Mouse (Mus musculus) liver, embryonic 16.5 days (tissue): Measurements from ENCODE around the gene Slc25a11. TPM values are rescaled to one million over a fixed set of nuclear protein-coding genes. Genes with fewer than 3 reads are reported as not detected.

ENCODE experiments used
- ATAC-seq: fragments of 200-750 bp; cut with Nextera tagmentation; 2 replicates; pipeline ENCODE4 v1.8.0; 2017; ENCODE audit warnings: low read depth, mild to moderate bottlenecking, moderate number of reproducible peaks, moderate library complexity
- H3K27ac ChIP-seq: fragments of 300-500 bp; sonication (generic); 2 replicates; pipeline ENCODE4 v1.5.1; 2014; ENCODE audit warnings: mild to moderate bottlenecking, low read length
- H3K27me3 ChIP-seq: fragments of 300-500 bp; sonication (generic); 2 replicates; pipeline ENCODE4 v1.6.1; 2014; ENCODE audit warnings: low read depth, low read length, mixed read lengths; ENCODE audit not compliant: control insufficient read depth, insufficient read depth
- H3K36me3 ChIP-seq: fragments of 300-500 bp; sonication (generic); 2 replicates; pipeline ENCODE4 v1.6.1; 2014; ENCODE audit warnings: mild to moderate bottlenecking; ENCODE audit not compliant: control insufficient read depth, insufficient read depth
- H3K4me1 ChIP-seq: fragments of 300-500 bp; sonication (generic); 2 replicates; pipeline ENCODE4 v1.6.1; 2014; ENCODE audit warnings: low read depth, low read length, mixed read lengths; ENCODE audit not compliant: control insufficient read depth
- H3K4me2 ChIP-seq: fragments of 300-500 bp; sonication (generic); 2 replicates; pipeline ENCODE4 v1.6.1; 2014; ENCODE audit warnings: low read depth, low read length, mixed read lengths
- H3K4me3 ChIP-seq: fragments of 300-500 bp; sonication (generic); 2 replicates; pipeline ENCODE4 v1.5.1; 2014; ENCODE audit warnings: low read depth, mild to moderate bottlenecking, low read length
- H3K9ac ChIP-seq: fragments of 300-500 bp; sonication (generic); 2 replicates; pipeline ENCODE4 v1.6.1; 2014; ENCODE audit warnings: low read depth, low read length
- H3K9me3 ChIP-seq: fragments of 300-500 bp; sonication (generic); replicated peaks from 2 replicates; pipeline ENCODE4 v1.6.1; 2016; ENCODE audit warnings: low read length; ENCODE audit not compliant: control insufficient read depth
- WGBS: fragments of 180-500 bp; shearing (Covaris S2); extraction: QIAGEN DNeasy Blood & Tissue Kit; methylation state at CpG from one replicate; pipeline ENCODE4 v1.1.7; 2014; ENCODE audit not compliant: insufficient replicate concordance; 5-methylcytosine and 5-hydroxymethylcytosine counted together
- polyA plus RNA-seq: library from polyadenylated mRNA; unstranded; fragments of >200 nt; fragmentation: Nextera tagmentation; extraction: Ambion mirVana; gene quantifications from 2 replicates; pipeline ENCODE4 v1.2.1, GENCODE M21; 2015

The Slc25a11 gene
- polyA plus RNA-seq, 1 experiment from 2014 or later: 79.2 TPM

DNA sequence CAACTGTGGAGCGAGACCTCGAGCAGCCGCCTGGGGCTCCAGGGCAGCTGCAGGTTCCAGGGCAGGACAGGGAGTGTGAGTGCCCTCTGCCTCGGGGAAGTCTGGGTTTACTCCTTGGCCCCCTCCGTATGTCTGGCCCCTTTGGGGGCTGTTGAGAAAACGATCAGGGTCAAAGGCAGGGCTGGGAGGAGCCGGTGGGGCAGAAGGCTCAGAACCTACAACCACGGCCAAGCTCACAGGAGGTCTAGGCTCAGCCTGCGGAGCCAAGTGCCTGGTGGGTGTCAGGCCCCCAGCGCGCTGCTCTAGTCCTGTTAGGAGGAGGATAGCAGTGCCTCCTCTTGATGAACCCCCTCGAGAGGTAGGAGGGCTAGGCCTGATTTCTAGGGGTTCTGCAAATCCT is 33.9 kb upstream of the Slc25a11 start:
- Histone ChIP-seq H3K27ac (no peak overlapping the region), H3K27me3 (no peaks in the 10 kb centered on the region), H3K4me3 (no peak overlapping the region), H3K9me3 (no peaks in the 10 kb centered on the region), H3K4me1 (peaks cover 7% of the 10 kb centered on the region), H3K4me2 (no peak overlapping the region), H3K9ac (no peak overlapping the region), H3K36me3 (no peaks in the 10 kb centered on the region)
- ATAC-seq: no peak
- 72% methylated on average over 12 of the region's 12 CpGs for WGBS

- no peak overlapping the region for H3K4me2 ChIP-seq
- no peaks in the 10 kb centered on the region for H3K27me3 ChIP-seq
- peak overlapping the region; percentile 43; the same call in 1 of the 2 replicates for H3K27ac ChIP-seq
- no peaks in the 10 kb centered on the region for H3K36me3 ChIP-seq
- H3K4me1 ChIP-seq: peaks cover 7% of the 10 kb centered on the region
- no peaks in the 10 kb centered on the region for H3K9me3 ChIP-seq
- no peak for ATAC-seq
- 40% methylated on average over 8 of the region's 8 CpGs for WGBS
- no peak overlapping the region for H3K9ac ChIP-seq
- H3K4me3 ChIP-seq: no peak overlapping the region
Observed at GRCm38 (mm10) chr11:70679894-70680293, 32.6 kb upstream of the Slc25a11 start.

GRCm38 (mm10) chr11:70679361-70679760 is 32.1 kb upstream of the Slc25a11 start:
- Histone ChIP-seq H3K4me3 (no peak overlapping the region), H3K4me1 (peaks cover 7% of the 10 kb centered on the region), H3K4me2 (no peak overlapping the region), H3K36me3 (no peaks in the 10 kb centered on the region), H3K27me3 (no peaks in the 10 kb centered on the region), H3K9ac (no peak overlapping the region), H3K27ac (peak overlapping the region; percentile 0; the same call in 1 of the 2 replicates), H3K9me3 (no peaks in the 10 kb centered on the region)
- ATAC-seq: no peak
- WGBS: 80% methylated on average over 8 of the region's 8 CpGs

DNA sequence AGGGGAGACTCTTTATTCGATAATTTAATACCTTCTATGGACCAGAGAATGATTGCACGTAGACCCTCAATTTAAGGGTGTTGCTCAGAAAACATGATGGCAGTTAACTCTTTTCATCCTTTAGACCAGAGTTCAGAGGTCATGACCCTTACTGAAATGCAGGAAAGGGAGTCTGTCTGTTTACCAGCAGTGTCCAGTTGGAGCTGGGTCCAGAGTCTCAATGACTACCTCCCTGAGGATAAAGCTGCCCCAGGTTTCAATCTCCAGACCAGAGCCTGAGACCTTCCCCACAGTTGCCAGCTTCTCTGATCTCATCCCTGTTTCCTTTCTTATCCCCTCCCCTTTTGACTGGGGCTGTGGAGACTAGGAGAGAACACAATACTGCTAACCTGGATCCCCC is 31.3 kb upstream of the Slc25a11 start:
- Histone ChIP-seq H3K9me3 (no peaks in the 10 kb centered on the region), H3K36me3 (no peaks in the 10 kb centered on the region), H3K4me3 (no peak overlapping the region), H3K27ac (peak overlapping the region; percentile 35), H3K4me1 (peaks cover 7% of the 10 kb centered on the region), H3K9ac (no peak overlapping the region), H3K4me2 (no peak overlapping the region), H3K27me3 (no peaks in the 10 kb centered on the region)
- WGBS: 66% methylated on average over 2 of the region's 2 CpGs
- peak; percentile 66 for ATAC-seq

GRCm38 (mm10) chr11:70678092-70678491 is 30.8 kb upstream of the Slc25a11 start:
- no peaks in the 10 kb centered on the region for H3K36me3 ChIP-seq
- no peak overlapping the region for H3K9ac ChIP-seq
- H3K4me3 ChIP-seq: no peak overlapping the region
- WGBS: 58% methylated on average over 9 of the region's 9 CpGs
- peak overlapping the region; percentile 35 for H3K27ac ChIP-seq
- H3K4me2 ChIP-seq: no peak overlapping the region
- H3K9me3 ChIP-seq: no peaks in the 10 kb centered on the region
- peak; percentile 70 for ATAC-seq
- no peaks in the 10 kb centered on the region for H3K27me3 ChIP-seq
- peaks cover 7% of the 10 kb centered on the region for H3K4me1 ChIP-seq

DNA sequence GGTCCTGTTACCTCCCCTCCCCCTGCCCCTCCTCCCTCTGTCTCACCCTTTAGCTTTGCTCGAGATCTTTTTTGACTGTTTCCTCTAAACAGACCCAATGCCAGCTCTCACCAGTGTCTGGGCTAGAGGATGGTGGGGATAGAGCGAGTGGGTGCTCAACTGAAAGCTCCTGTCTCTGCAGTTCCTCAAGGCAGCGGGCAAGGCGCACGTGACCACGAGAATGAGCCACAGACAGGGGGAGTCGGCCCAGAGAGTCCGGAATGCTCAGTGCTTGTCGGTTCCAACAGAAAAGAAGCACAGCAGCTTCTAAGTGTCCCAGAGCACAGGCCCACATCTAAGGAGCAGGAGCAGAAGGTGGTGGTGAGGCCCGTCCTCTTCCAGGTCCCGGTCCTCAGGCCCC is 27.2 kb upstream of the Slc25a11 start:
- no peaks in the 10 kb centered on the region for H3K27me3 ChIP-seq
- no peak for ATAC-seq
- H3K4me3 ChIP-seq: no peak overlapping the region
- no peak overlapping the region for H3K4me2 ChIP-seq
- no peak overlapping the region for H3K27ac ChIP-seq
- H3K9ac ChIP-seq: no peak overlapping the region
- peaks cover 17% of the 10 kb centered on the region for H3K4me1 ChIP-seq
- H3K36me3 ChIP-seq: no peaks in the 10 kb centered on the region
- no peaks in the 10 kb centered on the region for H3K9me3 ChIP-seq
- WGBS: 50% methylated on average over 11 of the region's 11 CpGs

DNA sequence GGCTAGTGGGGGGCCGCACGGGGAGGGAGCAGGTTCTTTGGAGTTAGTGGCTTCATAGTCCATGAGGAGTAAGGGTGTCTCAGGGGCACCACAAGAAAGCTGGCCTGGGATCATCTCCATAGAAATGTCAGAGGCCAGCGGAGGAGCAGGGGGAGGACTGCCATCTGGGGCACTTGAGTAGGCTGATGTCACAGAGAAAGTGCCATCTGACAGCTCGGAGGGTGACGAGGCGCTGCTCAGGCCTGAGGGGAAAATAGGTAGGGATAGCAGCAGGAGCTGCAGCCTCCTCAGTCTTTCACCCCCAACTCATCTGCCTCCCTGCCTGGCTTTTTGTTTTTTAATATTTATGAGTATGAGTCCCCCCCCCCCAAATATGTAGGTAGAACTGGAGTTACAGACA is 26.7 kb upstream of the Slc25a11 start:
- WGBS: 82% methylated on average over 6 of the region's 6 CpGs
- peaks cover 14% of the 10 kb centered on the region for H3K4me1 ChIP-seq

DNA sequence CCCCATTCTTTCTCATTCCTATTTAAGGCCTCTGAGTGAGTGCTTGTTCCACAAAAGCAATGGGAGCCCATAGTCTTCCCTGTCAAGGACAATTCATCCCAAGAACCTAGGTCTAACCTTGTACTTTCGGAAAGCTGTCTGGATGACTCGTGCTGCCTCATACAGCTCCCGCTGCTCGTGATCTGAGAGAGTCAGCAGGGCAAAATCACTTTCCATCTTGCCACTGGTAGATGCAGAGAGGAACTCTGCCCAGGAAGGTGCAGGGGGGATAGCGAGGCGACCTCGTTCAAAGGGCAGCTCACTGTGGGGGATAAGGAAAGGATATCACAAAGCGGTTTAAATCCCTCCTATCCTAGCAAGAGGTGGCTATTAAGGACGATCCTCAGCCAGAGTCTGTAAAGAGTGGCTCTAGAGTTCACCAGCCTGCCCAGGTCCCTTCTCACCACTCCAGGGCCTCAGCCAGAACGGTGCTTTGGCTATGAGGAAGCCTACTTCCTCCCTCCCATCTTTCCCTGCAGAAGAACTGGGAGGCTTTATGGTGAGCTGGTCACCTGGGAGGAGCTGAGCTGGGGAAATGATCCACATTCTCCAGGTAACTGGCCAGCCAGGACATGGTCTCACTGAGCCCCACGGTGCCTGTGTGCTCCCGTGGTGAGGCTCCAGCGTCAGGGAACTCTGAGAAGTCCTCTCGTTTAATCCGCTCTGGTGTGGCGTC is 24.2 kb upstream of the Slc25a11 start:
- WGBS: 78% methylated on average over 16 of the region's 16 CpGs
- no peaks in the 10 kb centered on the region for H3K27me3 ChIP-seq
- no peaks in the 10 kb centered on the region for H3K36me3 ChIP-seq
- H3K4me2 ChIP-seq: no peak overlapping the region
- no peak overlapping the region for H3K4me3 ChIP-seq
- no peak overlapping the region for H3K27ac ChIP-seq
- H3K9ac ChIP-seq: no peak overlapping the region
- no peaks in the 10 kb centered on the region for H3K9me3 ChIP-seq
- H3K4me1 ChIP-seq: peaks cover 27% of the 10 kb centered on the region
- ATAC-seq: no peak

More for the DNA sequence above, 26.7 kb upstream of the Slc25a11 start:
- Histone ChIP-seq H3K36me3 (no peaks in the 10 kb centered on the region), H3K9ac (no peak overlapping the region), H3K9me3 (no peaks in the 10 kb centered on the region), H3K4me3 (no peak overlapping the region), H3K27me3 (no peaks in the 10 kb centered on the region), H3K4me2 (no peak overlapping the region), H3K27ac (no peak overlapping the region)
- ATAC-seq: no peak

- Histone ChIP-seq H3K36me3 (no peaks in the 10 kb centered on the region), H3K27me3 (no peaks in the 10 kb centered on the region), H3K9me3 (no peaks in the 10 kb centered on the region), H3K4me1 (peaks cover 27% of the 10 kb centered on the region), H3K9ac (peak overlapping the region; percentile 84), H3K4me3 (peak overlapping the region; percentile 81), H3K27ac (peak overlapping the region; percentile 98), H3K4me2 (peak overlapping the region; percentile 98)
- ATAC-seq: no peak
- WGBS: 61% methylated on average over 14 of the region's 14 CpGs
Observed at GRCm38 (mm10) chr11:70670483-70670882, 23.2 kb upstream of the Slc25a11 start.
